Mouse (Mus musculus) intestine, embryonic 16.5 days (tissue): ENCODE results near the gene Rpsa. TPM values are rescaled to one million over a fixed set of nuclear protein-coding genes. Genes with fewer than 3 reads are reported as not detected.

Experiments used
- ATAC-seq: fragments of 200-750 bp; cut with Nextera tagmentation; 2 replicates; pipeline ENCODE4 v1.8.0; 2017; ENCODE audit warnings: moderate TSS enrichment, moderate library complexity
- H3K27ac ChIP-seq: fragments of 300-500 bp; sonication (generic); 2 replicates; pipeline ENCODE4 v1.5.1; 2014; ENCODE audit warnings: mild to moderate bottlenecking, low read length
- H3K27me3 ChIP-seq: fragments of 300-500 bp; sonication (generic); replicated peaks from 2 replicates; pipeline ENCODE4 v1.6.1; 2014; ENCODE audit warnings: low read length, control low read depth, mixed read lengths; ENCODE audit not compliant: control insufficient read depth, insufficient read depth
- H3K36me3 ChIP-seq: fragments of 300-500 bp; sonication (generic); 2 replicates; pipeline ENCODE4 v1.6.1; 2014; ENCODE audit warnings: low read length, control low read depth; ENCODE audit not compliant: control insufficient read depth, insufficient read depth
- H3K4me1 ChIP-seq: fragments of 300-500 bp; sonication (generic); 2 replicates; pipeline ENCODE4 v1.6.1; 2014; ENCODE audit warnings: low read length, control low read depth, mixed read lengths; ENCODE audit not compliant: control insufficient read depth, insufficient read depth
- H3K4me2 ChIP-seq: fragments of 300-500 bp; sonication (generic); 2 replicates; pipeline ENCODE4 v1.6.1; 2014; ENCODE audit warnings: low read depth, low read length, control low read depth
- H3K4me3 ChIP-seq: fragments of 300-500 bp; sonication (generic); 2 replicates; pipeline ENCODE4 v1.5.1; 2014; ENCODE audit warnings: mild to moderate bottlenecking, low read length
- H3K9ac ChIP-seq: fragments of 300-500 bp; sonication (generic); 2 replicates; pipeline ENCODE4 v1.6.1; 2014; ENCODE audit warnings: low read depth, low read length
- H3K9me3 ChIP-seq: fragments of 300-500 bp; sonication (generic); 2 replicates; pipeline ENCODE4 v1.6.1; 2016; ENCODE audit warnings: low read length, control low read depth; ENCODE audit not compliant: control insufficient read depth
- WGBS: fragments of 180-500 bp; shearing (Covaris S2); extraction: QIAGEN DNeasy Blood & Tissue Kit; methylation state at CpG from one replicate; pipeline ENCODE4 v1.1.7; 2014; 5-methylcytosine and 5-hydroxymethylcytosine counted together
- polyA plus RNA-seq: library from polyadenylated mRNA; unstranded; fragments of >200 nt; fragmentation: Nextera tagmentation; extraction: Ambion mirVana; gene quantifications from 2 replicates; pipeline ENCODE4 v1.2.1, GENCODE M21; 2015

Gene Rpsa
- polyA plus RNA-seq, 1 experiment from 2014 or later: 1,381 TPM

GRCm38 (mm10) chr9:120144474-120144873 is 17.0 kb downstream of the Rpsa start:
- no peaks in the 10 kb centered on the region for H3K36me3 ChIP-seq
- no peaks in the 10 kb centered on the region for H3K9me3 ChIP-seq
- H3K27me3 ChIP-seq: no peaks in the 10 kb centered on the region
- ATAC-seq: no peak
- WGBS: 84% methylated on average over 13 of the region's 13 CpGs
- no peaks in the 10 kb centered on the region for H3K4me1 ChIP-seq
- no peak overlapping the region for H3K4me3 ChIP-seq
- no peak overlapping the region for H3K9ac ChIP-seq
- no peak overlapping the region for H3K4me2 ChIP-seq
- H3K27ac ChIP-seq: no peak overlapping the region

GRCm38 (mm10) chr9:120149222-120149828 is 21.8 kb downstream of the Rpsa start, which contains the start of gene Mobp:
TSS of gene Mobp (plus strand) at chr9:120149707.
- H3K4me2 ChIP-seq: no peak within 1 kb of the TSS
- H3K4me1 ChIP-seq: no peaks in the 10 kb centered on the region
- no peaks in the 10 kb centered on the region for H3K27me3 ChIP-seq
- H3K4me3 ChIP-seq: no peak within 1 kb of the TSS
- H3K9me3 ChIP-seq: no peaks in the 10 kb centered on the region
- WGBS: 75% methylated on average over 11 of the region's 11 CpGs
- no peak within 1 kb of the TSS for H3K9ac ChIP-seq
- no peak for ATAC-seq
- no peak within 1 kb of the TSS for H3K27ac ChIP-seq
- no peaks in the 10 kb centered on the region for H3K36me3 ChIP-seq

GRCm38 (mm10) chr9:120151152-120151551 is 23.7 kb downstream of the Rpsa start:
- Histone ChIP-seq H3K27ac (no peak overlapping the region), H3K4me3 (no peak overlapping the region), H3K27me3 (no peaks in the 10 kb centered on the region), H3K4me1 (no peaks in the 10 kb centered on the region), H3K9me3 (no peaks in the 10 kb centered on the region), H3K36me3 (no peaks in the 10 kb centered on the region), H3K9ac (no peak overlapping the region), H3K4me2 (no peak overlapping the region)
- ATAC-seq: no peak
- 67% methylated on average over 5 of the region's 5 CpGs for WGBS

- ATAC-seq: no peak
- Histone ChIP-seq H3K4me2 (no peak overlapping the region), H3K9ac (no peak overlapping the region), H3K4me3 (no peak overlapping the region), H3K9me3 (no peaks in the 10 kb centered on the region), H3K27ac (no peak overlapping the region), H3K27me3 (no peaks in the 10 kb centered on the region), H3K36me3 (no peaks in the 10 kb centered on the region), H3K4me1 (no peaks in the 10 kb centered on the region)
- 74% methylated on average over 12 of the region's 12 CpGs for WGBS
Observed at GRCm38 (mm10) chr9:120151906-120152399, 24.5 kb downstream of the Rpsa start.

GRCm38 (mm10) chr9:120158047-120158446 is 30.6 kb downstream of the Rpsa start:
- no peak overlapping the region for H3K4me3 ChIP-seq
- WGBS: 15% methylated on average over 4 of the region's 4 CpGs

GRCm38 (mm10) chr9:120163862-120164261 is 36.4 kb downstream of the Rpsa start:
- Histone ChIP-seq H3K9ac (no peak overlapping the region), H3K4me3 (no peak overlapping the region), H3K27me3 (no peaks in the 10 kb centered on the region; the same call in 1 of the 2 replicates), H3K4me2 (no peak overlapping the region), H3K27ac (no peak overlapping the region), H3K9me3 (no peaks in the 10 kb centered on the region), H3K4me1 (no peaks in the 10 kb centered on the region), H3K36me3 (no peaks in the 10 kb centered on the region)
- no peak for ATAC-seq
- WGBS: 87% methylated on average over 16 of the region's 16 CpGs

More at GRCm38 (mm10) chr9:120158047-120158446, 30.6 kb downstream of the Rpsa start:
- H3K4me1 ChIP-seq: no peaks in the 10 kb centered on the region
- ATAC-seq: peak; percentile 92
- no peak overlapping the region for H3K9ac ChIP-seq
- no peaks in the 10 kb centered on the region for H3K27me3 ChIP-seq
- H3K27ac ChIP-seq: no peak overlapping the region
- H3K9me3 ChIP-seq: no peaks in the 10 kb centered on the region
- no peak overlapping the region for H3K4me2 ChIP-seq
- no peaks in the 10 kb centered on the region for H3K36me3 ChIP-seq

GRCm38 (mm10) chr9:120167826-120168225 is 40.3 kb downstream of the Rpsa start:
- H3K4me2 ChIP-seq: no peak overlapping the region
- H3K27ac ChIP-seq: no peak overlapping the region
- no peaks in the 10 kb centered on the region for H3K4me1 ChIP-seq
- H3K4me3 ChIP-seq: no peak overlapping the region
- H3K9ac ChIP-seq: no peak overlapping the region
- no peak for ATAC-seq
- H3K27me3 ChIP-seq: no peaks in the 10 kb centered on the region; the same call in 1 of the 2 replicates
- no peaks in the 10 kb centered on the region for H3K9me3 ChIP-seq
- 67% methylated on average over 11 of the region's 11 CpGs for WGBS
- H3K36me3 ChIP-seq: no peaks in the 10 kb centered on the region

GRCm38 (mm10) chr9:120171295-120171694 is 43.8 kb downstream of the Rpsa start:
- H3K9me3 ChIP-seq: no peaks in the 10 kb centered on the region
- 37% methylated on average over 5 of the region's 5 CpGs for WGBS
- no peaks in the 10 kb centered on the region for H3K4me1 ChIP-seq
- no peak for ATAC-seq
- H3K27me3 ChIP-seq: no peaks in the 10 kb centered on the region; the same call in 1 of the 2 replicates
- H3K4me3 ChIP-seq: no peak overlapping the region
- no peak overlapping the region for H3K4me2 ChIP-seq
- H3K9ac ChIP-seq: no peak overlapping the region
- H3K27ac ChIP-seq: no peak overlapping the region
- no peaks in the 10 kb centered on the region for H3K36me3 ChIP-seq

GRCm38 (mm10) chr9:120174436-120175137 is 47.1 kb downstream of the Rpsa start:
- H3K4me2 ChIP-seq: no peak overlapping the region
- ATAC-seq: no peak
- 89% methylated on average over 18 of the region's 18 CpGs for WGBS

More at GRCm38 (mm10) chr9:120174436-120175137, 47.1 kb downstream of the Rpsa start:
- Histone ChIP-seq H3K9me3 (no peaks in the 10 kb centered on the region), H3K36me3 (no peaks in the 10 kb centered on the region), H3K27ac (no peak overlapping the region), H3K9ac (no peak overlapping the region), H3K4me1 (no peaks in the 10 kb centered on the region), H3K4me3 (no peak overlapping the region), H3K27me3 (no peaks in the 10 kb centered on the region)
